Mouse (Mus musculus) hindbrain, embryonic 16.5 days (tissue): Measurements from ENCODE around the gene Dpm1. TPM values are rescaled to one million over a fixed set of nuclear protein-coding genes. Genes with fewer than 3 reads are reported as not detected.

ENCODE experiments used
- ATAC-seq: fragments of 200-750 bp; cut with Nextera tagmentation; 2 replicates; pipeline ENCODE4 v1.8.0; 2017; ENCODE audit warnings: moderate TSS enrichment, moderate library complexity
- H3K27ac ChIP-seq: fragments of 300-500 bp; sonication (generic); 2 replicates; pipeline ENCODE4 v1.5.1; 2014; ENCODE audit warnings: low read depth, mild to moderate bottlenecking, control low read depth, low read length, moderate library complexity
- H3K27me3 ChIP-seq: fragments of 300-500 bp; sonication (generic); replicated peaks from 2 replicates; pipeline ENCODE4 v1.6.1; 2014; ENCODE audit warnings: low read length; ENCODE audit not compliant: control insufficient read depth, insufficient read depth
- H3K36me3 ChIP-seq: fragments of 300-500 bp; sonication (generic); 2 replicates; pipeline ENCODE4 v1.6.1; 2014; ENCODE audit warnings: mild to moderate bottlenecking, low read length, moderate library complexity, mixed read lengths; ENCODE audit not compliant: control insufficient read depth, insufficient read depth
- H3K4me1 ChIP-seq: fragments of 300-500 bp; sonication (generic); 2 replicates; pipeline ENCODE4 v1.6.1; 2014; ENCODE audit warnings: low read depth, low read length; ENCODE audit not compliant: control insufficient read depth, insufficient read depth
- H3K4me2 ChIP-seq: fragments of 300-500 bp; sonication (generic); 2 replicates; pipeline ENCODE4 v1.6.1; 2014; ENCODE audit warnings: mild to moderate bottlenecking, low read length, control low read depth, moderate library complexity
- H3K4me3 ChIP-seq: fragments of 300-500 bp; sonication (generic); 2 replicates; pipeline ENCODE4 v1.5.1; 2014; ENCODE audit warnings: mild to moderate bottlenecking, low read length, control low read depth, moderate library complexity
- H3K9ac ChIP-seq: fragments of 300-500 bp; sonication (generic); 2 replicates; pipeline ENCODE4 v1.6.1; 2014; ENCODE audit warnings: low read depth, mild to moderate bottlenecking, control low read depth, low read length, moderate library complexity
- H3K9me3 ChIP-seq: fragments of 300-500 bp; sonication (generic); 2 replicates; pipeline ENCODE4 v1.6.1; 2014; ENCODE audit warnings: mild to moderate bottlenecking, low read length, moderate library complexity; ENCODE audit not compliant: control insufficient read depth
- whole genome bisulfite sequencing: fragments of 180-500 bp; shearing (Covaris S2); extraction: QIAGEN DNeasy Blood & Tissue Kit; methylation state at CpG from one replicate; pipeline ENCODE4 v1.1.7; 2014; 5-methylcytosine and 5-hydroxymethylcytosine counted together
- polyA plus RNA-seq: library from polyadenylated mRNA; unstranded; fragments of >200 nt; fragmentation: Nextera tagmentation; extraction: Ambion mirVana; gene quantifications from 2 replicates; pipeline ENCODE4 v1.2.1, GENCODE M21; 2015

Dpm1 gene
- polyA plus RNA-seq, 1 experiment from 2014 or later: 60.0 TPM

- Histone ChIP-seq H3K4me2 (no peak overlapping the region), H3K4me3 (no peak overlapping the region), H3K9ac (no peak overlapping the region), H3K9me3 (no peaks in the 10 kb centered on the region), H3K4me1 (no peaks in the 10 kb centered on the region), H3K27me3 (no peaks in the 10 kb centered on the region), H3K27ac (no peak overlapping the region), H3K36me3 (peaks cover 10% of the 10 kb centered on the region; the same call in 1 of the 2 replicates)
- ATAC-seq: no peak
- 46% methylated on average over 7 of the region's 7 CpGs for WGBS
Measured at GRCm38 (mm10) chr2:168175946-168176345, 54.4 kb downstream of the Dpm1 start.

- 10% methylated on average over 13 of the region's 13 CpGs for WGBS
- no peak overlapping the region for H3K9ac ChIP-seq
- H3K4me1 ChIP-seq: peaks cover 15% of the 10 kb centered on the region
- ATAC-seq: peak; percentile 38; the same call in 1 of the 2 replicates
- H3K4me3 ChIP-seq: no peak overlapping the region
- H3K4me2 ChIP-seq: peak overlapping the region; percentile 34
- no peaks in the 10 kb centered on the region for H3K27me3 ChIP-seq
- 0 out of 2 replicates have a peak, but pooled peaks cover 2% of the 10 kb centered on the region for H3K36me3 ChIP-seq
- no peaks in the 10 kb centered on the region for H3K9me3 ChIP-seq
- no peak overlapping the region for H3K27ac ChIP-seq
Measured at GRCm38 (mm10) chr2:168170167-168170685, 60.2 kb downstream of the Dpm1 start.

GRCm38 (mm10) chr2:168169800-168170113 lies 60.6 kb downstream of the Dpm1 start:
- no peak for ATAC-seq
- Histone ChIP-seq H3K36me3 (0 out of 2 replicates have a peak, but pooled peaks cover 2% of the 10 kb centered on the region), H3K4me1 (peaks cover 15% of the 10 kb centered on the region), H3K9me3 (no peaks in the 10 kb centered on the region), H3K4me3 (no peak overlapping the region), H3K4me2 (peak overlapping the region; percentile 34), H3K27me3 (no peaks in the 10 kb centered on the region), H3K27ac (peak overlapping the region; percentile 54; the same call in 1 of the 2 replicates), H3K9ac (peak overlapping the region; percentile 35; the same call in 1 of the 2 replicates)
- WGBS: 6% methylated on average over 9 of the region's 9 CpGs

- Histone ChIP-seq H3K4me3 (no peak overlapping the region), H3K27ac (peak overlapping the region; percentile 54; the same call in 1 of the 2 replicates)
Measured at GRCm38 (mm10) chr2:168168892-168169799, 61.2 kb downstream of the Dpm1 start.

GRCm38 (mm10) chr2:168167781-168168180 lies 62.6 kb downstream of the Dpm1 start:
- Histone ChIP-seq H3K27me3 (no peaks in the 10 kb centered on the region), H3K9ac (no peak overlapping the region), H3K9me3 (no peaks in the 10 kb centered on the region), H3K4me1 (peaks cover 15% of the 10 kb centered on the region), H3K36me3 (no peaks in the 10 kb centered on the region), H3K27ac (no peak overlapping the region), H3K4me2 (no peak overlapping the region), H3K4me3 (no peak overlapping the region)
- no peak for ATAC-seq
- 56% methylated on average over 3 of the region's 3 CpGs for WGBS

More at GRCm38 (mm10) chr2:168168892-168169799, 61.2 kb downstream of the Dpm1 start:
- no peak for ATAC-seq
- Histone ChIP-seq H3K36me3 (no peaks in the 10 kb centered on the region), H3K4me1 (peaks cover 15% of the 10 kb centered on the region), H3K4me2 (no peak overlapping the region), H3K27me3 (no peaks in the 10 kb centered on the region), H3K9ac (peak overlapping the region; percentile 35; the same call in 1 of the 2 replicates), H3K9me3 (no peaks in the 10 kb centered on the region)
- 44% methylated on average over 9 of the region's 9 CpGs for WGBS

GRCm38 (mm10) chr2:168166750-168167460 lies 63.5 kb downstream of the Dpm1 start:
- Histone ChIP-seq H3K4me2 (no peak overlapping the region), H3K4me1 (peaks cover 15% of the 10 kb centered on the region), H3K36me3 (no peaks in the 10 kb centered on the region), H3K9me3 (no peaks in the 10 kb centered on the region), H3K4me3 (no peak overlapping the region), H3K27me3 (no peaks in the 10 kb centered on the region), H3K27ac (no peak overlapping the region), H3K9ac (no peak overlapping the region)
- ATAC-seq: no peak
- WGBS: 50% methylated on average over 21 of the region's 21 CpGs

- H3K36me3 ChIP-seq: no peaks in the 10 kb centered on the region
- H3K27ac ChIP-seq: no peak overlapping the region
- peak overlapping the region; percentile 39 for H3K4me2 ChIP-seq
- peaks cover 13% of the 10 kb centered on the region for H3K4me1 ChIP-seq
- no peaks in the 10 kb centered on the region for H3K9me3 ChIP-seq
- H3K27me3 ChIP-seq: no peaks in the 10 kb centered on the region
- no peak overlapping the region for H3K4me3 ChIP-seq
- no peak overlapping the region for H3K9ac ChIP-seq
- 14% methylated on average over 14 of the region's 14 CpGs for WGBS
- ATAC-seq: no peak; the same call in 1 of the 2 replicates
Measured at GRCm38 (mm10) chr2:168161978-168162377, 68.4 kb downstream of the Dpm1 start.

- Histone ChIP-seq H3K9me3 (no peaks in the 10 kb centered on the region), H3K4me2 (peak overlapping the region; percentile 39), H3K27ac (no peak overlapping the region), H3K9ac (no peak overlapping the region), H3K4me3 (no peak overlapping the region; the same call in 1 of the 2 replicates), H3K4me1 (peaks cover 13% of the 10 kb centered on the region), H3K27me3 (no peaks in the 10 kb centered on the region), H3K36me3 (no peaks in the 10 kb centered on the region)
- peak; percentile 49; the same call in 1 of the 2 replicates for ATAC-seq
- WGBS: 3% methylated on average over 11 of the region's 11 CpGs
Measured at GRCm38 (mm10) chr2:168161514-168161971, 68.8 kb downstream of the Dpm1 start.
